Mouse (Mus musculus) lung, adult 2 months (tissue): ENCODE measurements around the gene Hal.

ENCODE experiments used
- CTCF ChIP-seq: fragments of 200-500 bp; IDR thresholded peaks from 2 replicates; pipeline ENCODE4 v1.5.1; 2011; ENCODE audit warnings: mild to moderate bottlenecking, low read length, control low read depth; ENCODE audit not compliant: insufficient read depth
- POLR2A ChIP-seq: fragments of 200-500 bp; IDR thresholded peaks from 2 replicates; pipeline ENCODE4 v1.6.1; 2011; ENCODE audit warnings: low read depth, mild to moderate bottlenecking, control low read depth, low read length, borderline replicate concordance; ENCODE audit errors: extremely low read depth

- TF ChIP-seq POLR2A (no peak), CTCF (no peak)
Observed at GRCm38 (mm10) chr10:93518620-93519019, 30.1 kb downstream of the Hal start.
